ENCODE assay signal across 24 mouse cellular contexts in the genomic region with DNA sequence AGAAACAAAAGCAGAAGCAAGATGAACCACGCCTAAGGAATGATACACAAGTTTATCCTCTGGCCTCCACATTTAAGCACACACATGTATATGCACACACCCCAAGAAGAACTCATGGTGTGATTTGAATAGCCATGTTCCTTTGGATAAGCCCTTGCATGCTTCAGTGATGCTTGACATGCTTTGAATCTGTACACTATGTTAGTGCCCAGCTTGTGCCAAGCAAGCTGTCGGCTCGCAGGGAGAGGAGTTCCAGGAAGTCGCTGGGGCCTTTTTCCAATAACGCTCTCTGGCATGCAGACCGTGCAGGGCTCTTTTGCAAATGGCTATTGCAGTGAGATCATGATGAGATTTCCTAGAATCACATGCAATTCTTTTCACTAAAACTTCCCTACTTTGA.
DNase-seq lines count a peak whose midpoint lies in the region; TF ChIP-seq lines count a peak whose summit lies in the region.
"Had no signal": no experiment of that assay in that cellular context is flagged by ENCODE, and none has a peak within 500 bp of the region (broad histone marks: within the 10 kb centered on the region; RNA-seq: fewer than 3 reads in every experiment).

No protein-coding gene starts in this region.

- TF ChIP-seq POLR2A in brain, embryonic 14.5 days (IDR thresholded peaks at IDR 0.05; ENCODE audit: borderline replicate concordance, extremely low read depth, insufficient read depth, insufficient read length, poor library complexity, severe bottlenecking), result no peak

- no peak overlapping the region for H3K4me3 ChIP-seq in layer of hippocampus, adult 2 months
- H3K4me3 ChIP-seq: heart, embryonic 12.5 days; hindbrain, embryonic 10.5 days; limb, embryonic 15.5 days; liver, embryonic 15.5 days; lung, embryonic 15.5 days; megakaryocyte, embryonic 14.5 days; midbrain, embryonic 13.5 days; neural tube, embryonic 12.5 days; stomach, embryonic 15.5 days had no signal

- DNase-seq in cerebellum, postnatal 36 days, result peak; percentile 8 to 14
- DNase-seq in cerebellum, adult 9-11 months, result no peak
- peak; percentile 27 to 32 for DNase-seq in layer of hippocampus, postnatal 10 days (ENCODE audit: low spot score in 2 of 2)
- DNase-seq in layer of hippocampus, adult 2 months (ENCODE audit: low spot score in 2 of 2), result no peak
- DNase-seq in Muller cell, postnatal 12 days (ENCODE audit: inconsistent ontology term), result peak; percentile 12
- DNase-seq in brain, embryonic 14.5 days (ENCODE audit: low read depth), result peak; percentile 64
- DNase-seq in adrenal gland, adult 8-10 months, result no peak
- DNase-seq: adrenal gland, adult 2 months; B cell, adult 2 months; gastrocnemius, postnatal 25 days; heart, postnatal 10 days; kidney, adult 11 months; lung, postnatal 36 days; thymus, postnatal 25 days had no signal

- no peak for TF ChIP-seq CTCF in layer of hippocampus, adult 2 months (conservative IDR thresholded peaks at IDR 0.05)
- TF ChIP-seq CTCF in brain, embryonic 14.5 days (IDR thresholded peaks at IDR 0.05; ENCODE audit: borderline replicate concordance, extremely low read depth, insufficient read depth, insufficient read length), result no peak

- H3K27ac ChIP-seq in layer of hippocampus, adult 2 months, result no peak overlapping the region
- H3K27ac ChIP-seq: hindbrain, embryonic 10.5 days; kidney, postnatal 0 days; limb, embryonic 15.5 days; liver, embryonic 15.5 days; lung, embryonic 15.5 days; midbrain, embryonic 13.5 days; neural tube, embryonic 12.5 days; stomach, embryonic 15.5 days had no signal

Comparison
In these comparisons a context has a peak if more than half of its experiments do, and no peak if none do; other contexts are left out.
1. DNase-seq: peak in cerebellum, postnatal 36 days (2 of 2), layer of hippocampus, postnatal 10 days (2 of 2), Muller cell, postnatal 12 days (single experiment) and brain, embryonic 14.5 days (single experiment); none in cerebellum, adult 9-11 months (single experiment), layer of hippocampus, adult 2 months (0 of 2) and adrenal gland, adult 8-10 months (single experiment).